Mouse (Mus musculus): ENCODE results near the gene Cited1.

Gene Cited1

DNA sequence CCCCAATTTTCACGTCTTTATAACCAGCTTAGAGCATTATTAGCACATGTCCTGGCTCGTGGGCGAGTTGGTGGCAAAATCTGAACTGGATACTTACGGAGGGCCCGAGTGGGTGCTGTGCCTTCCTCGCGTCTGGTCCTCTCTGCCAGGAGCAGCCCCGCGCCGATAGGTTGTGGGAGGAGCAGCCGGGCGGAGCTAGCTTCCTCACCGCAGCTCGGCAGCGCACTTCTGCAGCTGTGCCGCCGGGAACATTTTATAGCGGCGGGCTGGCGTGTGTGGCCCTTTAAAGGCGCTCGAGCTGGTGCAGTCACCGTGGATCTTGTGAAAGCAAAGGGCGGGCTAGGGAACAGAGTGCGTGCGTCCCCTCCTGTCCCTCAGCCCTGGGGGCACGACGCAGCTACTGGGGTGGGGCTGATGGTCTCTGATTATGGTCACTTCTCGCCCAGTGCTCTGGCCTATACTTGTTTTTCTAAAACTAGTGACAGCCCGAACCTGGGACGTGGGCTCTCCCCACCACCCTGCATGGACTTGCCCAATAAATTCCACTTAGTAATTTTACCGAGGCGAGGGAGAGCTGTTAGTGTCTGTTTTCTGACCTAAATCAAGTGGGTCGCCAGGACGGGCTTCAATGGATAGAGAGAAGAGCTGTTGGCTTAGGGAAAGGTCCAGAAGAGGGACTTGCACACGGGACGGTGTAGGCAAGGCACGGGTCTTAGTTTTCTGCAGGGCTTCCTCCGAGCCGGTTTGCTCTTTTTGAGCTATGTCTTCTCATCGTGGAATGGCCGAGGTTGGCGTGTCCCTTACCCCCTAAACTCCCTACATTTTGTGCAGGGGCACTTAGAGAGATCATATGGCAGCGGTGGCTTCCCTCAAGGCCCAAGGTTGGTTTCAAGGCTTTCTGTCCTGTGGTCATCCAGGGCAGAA lies at the start of gene Cited1:
TSS of gene Cited1 (minus strand) at position 245 of the 924 bp plus-strand sequence.
- DNase-seq (ENCODE audit: low read depth), result peak; percentile 26

- DNase-seq (ENCODE audit: low read depth), result no peak
These were observed 32.9 kb upstream of the Cited1 start for GRCm38 (mm10) chrX:102284889-102285288.

DNA sequence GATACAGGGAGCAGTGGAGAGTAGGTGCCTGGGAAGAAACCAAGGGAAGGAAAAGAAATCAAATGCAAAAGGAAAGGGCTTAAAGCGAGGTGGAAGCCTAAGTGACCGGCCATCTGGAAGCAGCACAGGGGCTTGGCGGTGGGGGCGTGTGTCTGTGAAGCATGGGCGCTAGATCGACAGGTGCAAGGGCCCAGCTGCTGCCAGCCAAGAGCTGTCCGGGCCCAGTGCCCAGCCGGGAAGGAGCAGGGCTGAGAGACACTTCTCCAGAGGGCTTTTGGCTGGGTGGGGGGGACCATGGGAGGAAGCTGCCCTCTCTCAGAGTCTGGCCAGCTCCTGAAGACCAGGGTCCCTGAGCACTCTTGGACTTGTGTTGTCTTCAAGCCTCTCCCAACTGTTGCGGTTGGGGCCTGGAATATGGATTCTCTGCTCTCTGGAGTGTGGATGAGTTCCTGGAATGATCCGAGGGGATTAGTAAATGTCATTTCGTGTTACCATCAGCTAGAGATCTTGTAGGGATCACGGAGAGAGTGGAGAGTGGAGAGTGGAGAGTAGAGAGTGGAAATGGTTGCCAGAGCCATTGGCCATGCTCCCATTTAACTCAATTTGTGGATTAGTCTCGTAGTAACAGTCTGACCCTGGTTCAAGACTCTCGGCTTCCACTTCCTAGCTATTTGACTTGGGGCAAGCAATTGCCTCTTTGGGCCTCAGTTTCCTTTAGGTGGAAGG lies 10.8 kb upstream of the Cited1 start:
- no peak for DNase-seq (ENCODE audit: low read depth)

GRCm38 (mm10) chrX:102259772-102260171 lies 7.8 kb upstream of the Cited1 start:
- DNase-seq (ENCODE audit: low read depth), result no peak

- no peak for DNase-seq (ENCODE audit: low read depth)
These were observed 1.9 kb upstream of the Cited1 start for GRCm38 (mm10) chrX:102253892-102254291.

DNA sequence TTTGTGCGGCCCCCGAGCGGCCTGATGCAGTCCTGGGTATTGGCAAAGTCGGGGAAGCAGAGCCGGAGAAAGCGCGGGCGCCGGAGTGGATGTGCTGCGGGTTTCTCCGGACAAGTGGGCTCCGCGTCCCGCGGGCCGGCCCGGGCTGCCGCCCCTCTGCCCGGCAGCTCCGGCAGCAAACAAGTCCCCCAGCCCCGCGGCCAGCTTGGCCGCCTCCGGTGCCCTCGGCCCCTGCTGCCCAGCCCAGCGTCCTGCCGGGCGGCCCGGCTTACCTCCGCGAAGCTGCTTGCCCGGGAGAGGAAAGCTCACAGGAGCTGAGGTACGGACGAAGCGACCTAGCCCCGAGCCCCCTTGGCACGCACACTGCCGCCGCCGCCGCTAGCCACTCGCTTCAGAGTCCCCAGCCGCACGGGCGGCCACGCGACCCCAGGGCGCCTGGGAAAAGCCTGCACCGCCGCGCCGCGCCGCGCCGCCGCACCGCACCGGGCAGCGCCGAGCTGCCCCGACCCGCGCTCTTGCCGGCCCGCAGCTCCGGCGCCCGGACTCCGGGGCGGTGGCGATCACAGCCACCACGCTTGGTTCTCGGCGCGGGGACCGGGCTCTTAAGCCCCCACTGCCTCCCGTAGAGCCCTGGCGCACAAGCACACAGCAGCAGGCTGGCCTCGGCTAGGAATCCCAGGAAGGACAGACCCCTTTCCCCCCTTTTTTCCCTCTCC lies 602 bp downstream of the Cited1 start:
- DNase-seq (ENCODE audit: low read depth), result no peak

DNA sequence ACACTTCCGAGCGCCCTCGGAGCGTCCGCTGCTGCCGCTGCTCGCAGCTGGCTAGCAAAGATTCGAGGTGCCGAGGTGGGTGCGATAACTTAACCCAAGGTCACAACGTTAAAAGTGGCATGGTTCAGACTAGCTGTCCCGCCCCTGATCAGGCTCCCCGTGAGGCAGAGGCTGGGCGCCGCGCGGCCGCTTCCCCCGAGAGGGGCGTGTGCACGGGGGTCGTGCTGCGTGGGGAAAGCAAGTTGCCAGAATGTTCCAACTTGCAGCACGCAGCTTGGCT lies 1.1 kb downstream of the Cited1 start:
- no peak for DNase-seq (ENCODE audit: low read depth)

DNA sequence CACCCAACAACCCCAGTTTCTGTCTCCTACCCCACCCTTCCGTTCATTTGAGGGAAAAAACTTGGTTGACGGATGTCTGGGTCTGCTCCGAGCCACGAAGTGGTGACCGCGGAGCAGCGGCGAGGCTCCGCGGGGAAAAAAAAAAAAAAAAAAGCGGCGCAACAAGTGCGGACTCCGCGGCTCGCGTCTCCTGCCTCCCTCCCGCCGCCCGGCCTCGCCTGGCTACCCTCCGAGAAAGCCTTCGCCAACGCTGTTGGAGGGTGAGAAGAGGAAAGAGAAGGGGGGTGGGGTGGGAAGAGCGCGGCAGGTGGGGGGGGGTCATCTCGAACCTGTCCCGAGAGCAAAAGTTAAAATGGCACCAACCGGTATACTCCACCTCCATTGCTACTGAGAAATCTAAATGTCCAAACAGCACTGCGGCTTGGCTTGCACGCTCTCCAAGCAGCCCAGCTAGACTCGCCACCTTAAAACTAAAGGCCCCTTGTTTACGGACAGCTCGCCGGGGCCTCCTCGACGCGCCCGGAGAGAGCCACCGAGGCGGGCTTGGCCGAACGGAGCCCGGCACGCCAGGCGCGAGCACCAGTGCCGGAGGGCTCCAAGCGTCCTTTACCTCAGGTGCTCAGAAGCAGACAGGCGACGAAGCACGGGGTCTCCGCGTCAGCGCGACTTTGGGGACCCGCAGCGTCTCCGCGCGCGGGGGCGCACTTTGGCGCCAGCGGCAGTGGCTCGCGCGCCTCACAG lies 1.7 kb downstream of the Cited1 start:
- DNase-seq (ENCODE audit: low read depth), result no peak

- no peak for DNase-seq (ENCODE audit: low read depth)
These were observed 7.6 kb downstream of the Cited1 start for GRCm38 (mm10) chrX:102244334-102244733.

GRCm38 (mm10) chrX:102219126-102219525 lies 32.9 kb downstream of the Cited1 start:
- DNase-seq (ENCODE audit: low read depth), result peak; percentile 40

- peak; percentile 45 for DNase-seq (ENCODE audit: low read depth)
These were observed 36.6 kb downstream of the Cited1 start for GRCm38 (mm10) chrX:102215356-102215755.
